Mouse (Mus musculus) MEL (cell line): ENCODE results near the gene Iqsec1.

Experiments
- CTCF ChIP-seq, 3 experiments: IDR thresholded peaks in 2 of 3; conservative IDR thresholded peaks in 1 of 3; 2 replicates each; pipeline ENCODE4 v1.5.1; 2011 to 2012; ENCODE audit warnings: low read length in 3 of 3, low read depth in 2 of 3, mild to moderate bottlenecking in 2 of 3, improper control_type of control experiment in 1 of 3, inconsistent platforms in 1 of 3, mixed read lengths in 1 of 3, moderate library complexity in 1 of 3; ENCODE audit not compliant: control insufficient read depth in 1 of 3, insufficient read depth in 1 of 3, poor library complexity in 1 of 3, severe bottlenecking in 1 of 3
- ELF1 ChIP-seq: IDR thresholded peaks from 2 replicates; pipeline ENCODE4 v1.6.1; 2014; ENCODE audit warnings: low read depth, mild to moderate bottlenecking, inconsistent platforms, low read length, improper control_type of control experiment, moderate library complexity
- EP300 ChIP-seq, 2 experiments: IDR thresholded peaks; 2 replicates each; pipeline ENCODE4 v1.6.1; 2011; ENCODE audit warnings: improper control_type of control experiment in 2 of 2, low read length in 2 of 2, low read depth in 1 of 2, mild to moderate bottlenecking in 1 of 2
- ETS1 ChIP-seq: IDR thresholded peaks from 2 replicates; pipeline ENCODE4 v1.6.1; 2012; ENCODE audit warnings: low read depth, mild to moderate bottlenecking, inconsistent platforms, low read length, improper control_type of control experiment, moderate library complexity
- MYB ChIP-seq: IDR thresholded peaks from 2 replicates; pipeline ENCODE4 v1.6.1; 2011; ENCODE audit warnings: mild to moderate bottlenecking, low read depth, low read length, improper control_type of control experiment
- MYC ChIP-seq: IDR thresholded peaks from 2 replicates; pipeline ENCODE4 v1.6.1; 2011; ENCODE audit warnings: low read depth, mild to moderate bottlenecking, low read length, improper control_type of control experiment, moderate library complexity
- POLR2A ChIP-seq, 2 experiments: IDR thresholded peaks; 2 replicates each; pipeline ENCODE4 v1.6.1; 2011 to 2012; ENCODE audit warnings: low read length in 2 of 2, mild to moderate bottlenecking in 2 of 2, control low read depth in 1 of 2, improper control_type of control experiment in 1 of 2, low read depth in 1 of 2, moderate library complexity in 1 of 2; ENCODE audit not compliant: control insufficient read depth in 1 of 2, insufficient read depth in 1 of 2, poor library complexity in 1 of 2
- POLR2AphosphoS2 ChIP-seq: IDR thresholded peaks from 2 replicates; pipeline ENCODE4 v1.6.1; 2011; ENCODE audit warnings: low read length, improper control_type of control experiment
- RCOR1 ChIP-seq: IDR thresholded peaks from 2 replicates; pipeline ENCODE4 v1.6.1; 2012; ENCODE audit warnings: low read depth, mild to moderate bottlenecking, inconsistent platforms, low read length, improper control_type of control experiment
- TAL1 ChIP-seq: IDR thresholded peaks from 2 replicates; pipeline ENCODE4 v1.6.1; 2012; ENCODE audit warnings: mild to moderate bottlenecking, inconsistent platforms, low read length, moderate library complexity, mixed read lengths
- TCF12 ChIP-seq: IDR thresholded peaks from 2 replicates; pipeline ENCODE4 v1.6.1; 2014; ENCODE audit warnings: low read depth, mild to moderate bottlenecking, inconsistent platforms, low read length, improper control_type of control experiment, moderate library complexity
- USF1 ChIP-seq: IDR thresholded peaks from 2 replicates; pipeline ENCODE4 v1.6.1; 2014; ENCODE audit warnings: low read depth, mild to moderate bottlenecking, inconsistent platforms, low read length, improper control_type of control experiment, moderate library complexity
- ZMIZ1 ChIP-seq: IDR thresholded peaks from 2 replicates; pipeline ENCODE4 v1.6.1; 2012; ENCODE audit warnings: low read depth, mild to moderate bottlenecking, inconsistent platforms, low read length, improper control_type of control experiment, moderate library complexity
- ZNF384 ChIP-seq: IDR thresholded peaks from 2 replicates; pipeline ENCODE4 v1.6.1; 2012; ENCODE audit warnings: low read depth, mild to moderate bottlenecking, inconsistent platforms, low read length, improper control_type of control experiment

DNA sequence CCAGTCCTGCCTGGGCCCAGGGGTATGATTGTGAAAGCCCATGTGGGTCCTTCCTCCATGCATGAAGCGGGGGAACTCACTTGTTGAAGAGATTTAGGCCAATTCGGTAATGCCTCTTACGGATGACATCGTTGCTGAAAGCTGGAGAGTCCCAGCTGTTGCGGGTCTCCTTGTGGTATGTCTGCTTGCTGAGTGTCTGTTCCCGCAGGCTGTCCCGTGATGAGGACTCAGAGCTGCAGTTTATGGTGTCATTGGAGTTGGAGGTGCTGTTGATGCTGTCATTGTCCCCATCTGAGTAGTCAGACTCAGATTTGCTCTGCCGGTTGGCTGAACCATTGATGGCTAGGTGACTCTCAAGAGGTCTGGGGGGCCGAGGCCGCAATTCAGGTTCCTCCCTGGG is 299.0 kb downstream of the Iqsec1 start:
- TF ChIP-seq CTCF (IDR thresholded peaks at IDR 0.05 in 2 of 3, conservative IDR thresholded peaks at IDR 0.05 in 1 of 3; ENCODE audit: control insufficient read depth in 1 of 3, insufficient read depth in 1 of 3, low read depth in 2 of 3, low read length in 3 of 3, poor library complexity in 1 of 3, severe bottlenecking in 1 of 3) (no peak), ELF1 (no peak), MYC (no peak), USF1 (no peak), RCOR1 (no peak), TCF12 (no peak), POLR2A (IDR thresholded peaks at IDR 0.05; ENCODE audit: control insufficient read depth in 1 of 2, insufficient read depth in 1 of 2, low read depth in 1 of 2, low read length in 2 of 2, poor library complexity in 1 of 2) (no peak), ETS1 (no peak), EP300 (IDR thresholded peaks at IDR 0.05; ENCODE audit: low read depth in 1 of 2, low read length in 2 of 2) (no peak), ZNF384 (no peak), POLR2AphosphoS2 (no peak), MYB (no peak), TAL1 (no peak), ZMIZ1 (no peak)
